Mouse (Mus musculus): ENCODE results near the gene Vpreb1. TPM values are rescaled to one million over a fixed set of nuclear protein-coding genes. Genes with fewer than 3 reads are reported as not detected.

Vpreb1 gene
- total and polyA plus RNA-seq, 2 experiments from 2014 or later = 0.52 TPM; not detected in 1

DNA sequence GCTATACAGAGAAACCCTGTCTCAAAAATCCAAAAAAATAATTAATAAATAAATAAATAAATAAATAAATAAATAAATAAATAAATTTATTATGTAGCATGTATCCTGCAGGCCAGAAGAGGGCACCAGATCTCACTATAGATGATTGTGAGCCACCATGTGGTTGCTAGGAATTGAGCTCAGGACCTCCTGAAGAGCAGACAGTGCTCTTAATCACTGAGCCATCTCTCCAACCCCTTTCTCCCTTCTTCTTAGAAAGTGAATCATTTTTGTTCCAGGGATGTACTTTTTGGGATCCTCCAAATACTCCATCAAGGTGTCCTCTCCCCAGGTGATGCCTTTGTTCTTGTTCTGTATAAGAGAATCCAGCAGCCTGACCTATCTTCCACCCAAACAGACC lies 21.4 kb downstream of the Vpreb1 start:
- Histone ChIP-seq H3K27ac (ENCODE audit: low read depth, low read length) (no peak overlapping the region), H3K27me3 (ENCODE audit: insufficient read depth, low read length) (no peaks in the 10 kb centered on the region), H3K36me3 (ENCODE audit: insufficient read depth, low read length) (no peaks in the 10 kb centered on the region), H3K4me3 (ENCODE audit: low read depth, low read length) (no peak overlapping the region), H3K9ac (replicated peaks; ENCODE audit: low read length, poor library complexity, severe bottlenecking) (no peak overlapping the region), H3K9me3 (ENCODE audit: low read length) (no peaks in the 10 kb centered on the region), H3K4me1 (ENCODE audit: insufficient read depth, low read length) (no peaks in the 10 kb centered on the region), H3K4me2 (ENCODE audit: low read depth, low read length, poor library complexity, severe bottlenecking) (no peak overlapping the region)
- TF ChIP-seq CTCF (IDR thresholded peaks at IDR 0.05) = no peak
- DNase-seq (ENCODE audit: low spot score) (no peak), ATAC-seq (ENCODE audit: low FRiP score) (no peak)

DNA sequence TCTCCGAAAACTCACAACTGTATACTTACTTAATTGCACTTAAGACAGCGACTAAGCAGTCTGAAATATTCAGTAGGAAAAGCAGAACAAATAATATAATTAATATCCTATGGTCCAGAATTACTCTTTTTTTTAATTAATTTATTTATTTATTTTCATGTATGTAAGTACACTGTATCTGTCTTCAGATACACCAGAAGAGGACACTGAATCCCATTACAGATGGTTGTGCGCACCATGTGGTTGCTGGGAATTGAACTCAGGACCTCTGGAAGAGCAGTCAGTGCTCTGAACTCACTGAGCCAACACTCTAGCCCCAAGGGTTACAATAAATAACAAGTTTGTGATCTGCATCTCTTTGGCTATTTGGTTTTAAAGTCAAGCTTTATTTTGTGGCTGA lies 41.0 kb downstream of the Vpreb1 start:
- DNase-seq (ENCODE audit: low spot score) (no peak), ATAC-seq (ENCODE audit: low FRiP score) (peak; percentile 14; the same call in 1 of the 2 replicates)
- H3K4me1 ChIP-seq (ENCODE audit: insufficient read depth, low read length) = no peaks in the 10 kb centered on the region
- no peak overlapping the region; the same call in 1 of the 2 replicates for H3K9ac ChIP-seq (replicated peaks; ENCODE audit: low read length, poor library complexity, severe bottlenecking)
- H3K9me3 ChIP-seq (ENCODE audit: low read length) = no peaks in the 10 kb centered on the region
- H3K4me3 ChIP-seq (ENCODE audit: low read depth, low read length) = peak overlapping the region; percentile 67; the same call in 1 of the 2 replicates
- WGBS = 89% methylated on average over 3 of the region's 3 CpGs
- no peaks in the 10 kb centered on the region for H3K27me3 ChIP-seq (ENCODE audit: insufficient read depth, low read length)
- H3K36me3 ChIP-seq (ENCODE audit: insufficient read depth, low read length) = no peaks in the 10 kb centered on the region
- no peak for TF ChIP-seq CTCF (IDR thresholded peaks at IDR 0.05)
- H3K27ac ChIP-seq (ENCODE audit: low read depth, low read length) = no peak overlapping the region
- peak overlapping the region; percentile 68 for H3K4me2 ChIP-seq (ENCODE audit: low read depth, low read length, poor library complexity, severe bottlenecking)

DNA sequence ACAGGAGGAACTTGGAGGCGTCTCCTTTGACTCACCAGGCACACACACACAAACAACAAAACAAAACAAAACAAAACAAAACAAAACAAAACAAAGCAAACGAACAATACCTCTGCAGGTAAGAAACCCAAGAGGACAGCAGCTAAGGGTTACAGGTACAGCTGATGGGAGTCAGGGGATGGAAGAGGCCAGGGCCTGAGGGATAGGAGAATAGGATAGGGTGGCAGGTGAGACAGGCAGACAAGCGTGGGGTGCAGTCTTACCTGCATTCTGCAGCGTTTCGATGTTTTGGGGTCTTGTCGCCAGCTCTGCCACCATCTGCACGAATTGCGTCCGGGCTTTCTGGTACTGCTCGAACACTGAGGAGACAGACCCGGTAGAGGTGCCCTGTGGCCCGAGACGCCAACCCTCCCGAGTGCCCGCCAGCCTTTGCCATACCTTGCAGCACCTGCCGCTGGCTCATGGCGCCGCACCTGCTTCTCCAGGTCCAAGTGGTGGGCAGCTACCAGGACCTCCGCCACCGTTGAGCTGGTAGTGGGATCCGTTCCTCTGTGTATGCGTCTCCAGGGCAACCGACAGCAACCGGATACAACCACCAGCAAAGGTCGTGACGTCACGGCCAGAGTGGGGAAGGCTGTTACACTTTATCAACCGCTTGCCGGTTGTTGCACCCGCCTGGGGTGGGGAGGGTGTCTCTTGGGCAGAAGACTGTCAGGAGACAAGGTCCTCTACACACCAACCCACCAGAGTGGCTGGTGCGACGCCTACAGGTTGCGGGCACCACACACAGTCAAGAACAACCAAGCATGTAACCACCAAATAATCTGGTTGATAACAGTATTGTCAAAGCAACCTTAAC lies 41.7 kb downstream of the Vpreb1 start, which contains the start of gene Spag6l:
Gene Spag6l, minus strand, starts transcription at position 700 of the 859 bp plus-strand sequence.
- Histone ChIP-seq H3K9me3 (ENCODE audit: low read length) (no peaks in the 10 kb centered on the region), H3K4me2 (ENCODE audit: low read depth, low read length, poor library complexity, severe bottlenecking) (peak within 1 kb of the TSS; percentile 68), H3K36me3 (ENCODE audit: insufficient read depth, low read length) (no peaks in the 10 kb centered on the region), H3K27me3 (ENCODE audit: insufficient read depth, low read length) (no peaks in the 10 kb centered on the region), H3K4me1 (ENCODE audit: insufficient read depth, low read length) (no peaks in the 10 kb centered on the region), H3K4me3 (ENCODE audit: low read depth, low read length) (peak within 1 kb of the TSS; percentile 67), H3K9ac (replicated peaks; ENCODE audit: low read length, poor library complexity, severe bottlenecking) (peak within 1 kb of the TSS; percentile 68), H3K27ac (ENCODE audit: low read depth, low read length) (peak within 1 kb of the TSS; percentile 57; the same call in 1 of the 2 replicates)
- ATAC-seq (ENCODE audit: low FRiP score) = peak; percentile 96
- WGBS = 5% methylated on average over 33 of the region's 33 CpGs
- TF ChIP-seq CTCF (IDR thresholded peaks at IDR 0.05) = peak; percentile 70
- DNase-seq (ENCODE audit: low spot score) = peak; percentile 81

DNA sequence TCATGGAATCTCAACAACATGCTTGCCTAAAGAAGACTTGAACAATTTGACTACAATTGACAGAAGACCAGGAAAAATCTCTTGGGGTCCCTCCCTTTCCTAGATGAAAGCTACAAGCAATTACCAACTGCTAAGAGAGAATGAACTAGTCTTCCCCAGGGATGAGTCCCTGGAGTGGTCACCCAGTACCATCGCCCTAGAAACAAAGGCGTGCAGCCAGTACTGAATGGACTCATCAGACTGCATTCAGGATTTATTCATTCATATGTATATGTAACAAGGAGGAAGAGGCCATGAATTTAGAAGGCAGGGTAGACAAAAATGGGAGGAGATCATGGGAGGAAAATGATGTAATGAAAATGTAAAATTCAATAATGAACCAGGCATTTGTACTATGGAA lies 44.4 kb downstream of the Vpreb1 start:
- no peaks in the 10 kb centered on the region for H3K4me1 ChIP-seq (ENCODE audit: insufficient read depth, low read length)
- TF ChIP-seq CTCF (IDR thresholded peaks at IDR 0.05) = no peak
- ATAC-seq (ENCODE audit: low FRiP score) = no peak
- no peaks in the 10 kb centered on the region for H3K27me3 ChIP-seq (ENCODE audit: insufficient read depth, low read length)
- 77% methylated on average over 2 of the region's 2 CpGs for WGBS
- no peaks in the 10 kb centered on the region for H3K36me3 ChIP-seq (ENCODE audit: insufficient read depth, low read length)
- H3K9ac ChIP-seq (replicated peaks; ENCODE audit: low read length, poor library complexity, severe bottlenecking) = no peak overlapping the region
- H3K27ac ChIP-seq (ENCODE audit: low read depth, low read length) = no peak overlapping the region
- H3K9me3 ChIP-seq (ENCODE audit: low read length) = no peaks in the 10 kb centered on the region
- DNase-seq (ENCODE audit: low spot score) = no peak
- no peak overlapping the region for H3K4me3 ChIP-seq (ENCODE audit: low read depth, low read length)
- no peak overlapping the region for H3K4me2 ChIP-seq (ENCODE audit: low read depth, low read length, poor library complexity, severe bottlenecking)

DNA sequence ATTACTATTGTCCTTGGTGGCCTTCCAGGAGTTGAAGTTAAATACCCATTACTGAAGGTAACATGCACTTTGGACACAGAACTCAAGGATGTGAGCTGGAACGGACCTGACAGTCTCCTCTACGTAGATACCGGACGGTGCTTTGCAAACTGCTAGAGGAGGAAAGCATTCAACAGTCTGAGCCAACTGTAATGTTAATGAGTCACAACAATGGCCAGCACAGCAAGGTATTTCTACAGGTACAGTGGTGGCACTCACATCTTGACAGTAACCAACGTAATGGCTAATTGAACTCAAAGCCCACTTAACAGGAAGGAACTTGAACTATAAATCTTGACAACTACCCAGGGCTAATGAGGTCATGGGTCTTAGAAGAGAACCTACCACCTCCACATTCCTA lies 45.2 kb downstream of the Vpreb1 start:
- Histone ChIP-seq H3K4me3 (ENCODE audit: low read depth, low read length) (no peak overlapping the region), H3K27me3 (ENCODE audit: insufficient read depth, low read length) (no peaks in the 10 kb centered on the region), H3K4me2 (ENCODE audit: low read depth, low read length, poor library complexity, severe bottlenecking) (no peak overlapping the region), H3K27ac (ENCODE audit: low read depth, low read length) (no peak overlapping the region), H3K9ac (replicated peaks; ENCODE audit: low read length, poor library complexity, severe bottlenecking) (no peak overlapping the region), H3K4me1 (ENCODE audit: insufficient read depth, low read length) (no peaks in the 10 kb centered on the region), H3K9me3 (ENCODE audit: low read length) (no peaks in the 10 kb centered on the region), H3K36me3 (ENCODE audit: insufficient read depth, low read length) (no peaks in the 10 kb centered on the region)
- ATAC-seq (ENCODE audit: low FRiP score) = no peak
- no peak for TF ChIP-seq CTCF (IDR thresholded peaks at IDR 0.05)
- WGBS = 43% methylated on average over 5 of the region's 5 CpGs
- DNase-seq (ENCODE audit: low spot score) = no peak

Other genes with a start within 250 kb of the Vpreb1 start
- gene Olfr19, start 194.4 kb downstream of the Vpreb1 start, total RNA-seq (2014; rRNA removed) = not detected in 2 replicates
- 0.10 TPM in 1 of 2 replicates, not detected in the other for gene Olfr19, start 194.4 kb downstream of the Vpreb1 start, polyA plus RNA-seq (2015; fragmentation: Nextera tagmentation; extraction: Ambion mirVana)
- gene Spag6l, start 41.4 kb downstream of the Vpreb1 start, total RNA-seq (2014; rRNA removed) = 30.6 and 34.9 TPM in 2 replicates
- gene Spag6l, start 41.4 kb downstream of the Vpreb1 start, polyA plus RNA-seq (2015; fragmentation: Nextera tagmentation; extraction: Ambion mirVana) = 22.2 and 23.7 TPM in 2 replicates
- not detected in 2 replicates for gene Igll1, start 6.9 kb downstream of the Vpreb1 start, total RNA-seq (2014; rRNA removed)
- not detected in 2 replicates for gene Igll1, start 6.9 kb downstream of the Vpreb1 start, polyA plus RNA-seq (2015; fragmentation: Nextera tagmentation; extraction: Ambion mirVana)
- gene Top3b, start 107 bp downstream of the Vpreb1 start, total RNA-seq (2014; rRNA removed) = 60.1 and 81.0 TPM in 2 replicates
- gene Top3b, start 107 bp downstream of the Vpreb1 start, polyA plus RNA-seq (2015; fragmentation: Nextera tagmentation; extraction: Ambion mirVana) = 60.9 and 62.7 TPM in 2 replicates
- 30.0 and 33.0 TPM in 2 replicates for gene Ppm1f, start 25.6 kb upstream of the Vpreb1 start, total RNA-seq (2014; rRNA removed)
- gene Ppm1f, start 25.6 kb upstream of the Vpreb1 start, polyA plus RNA-seq (2015; fragmentation: Nextera tagmentation; extraction: Ambion mirVana) = 12.4 and 13.7 TPM in 2 replicates
- gene Mapk1, start 112.5 kb upstream of the Vpreb1 start, total RNA-seq (2014; rRNA removed) = 210 and 229 TPM in 2 replicates
- 165 and 179 TPM in 2 replicates for gene Mapk1, start 112.5 kb upstream of the Vpreb1 start, polyA plus RNA-seq (2015; fragmentation: Nextera tagmentation; extraction: Ambion mirVana)
- 63.5 and 71.0 TPM in 2 replicates for gene Ypel1, start 198.9 kb upstream of the Vpreb1 start, total RNA-seq (2014; rRNA removed)
- gene Ypel1, start 198.9 kb upstream of the Vpreb1 start, polyA plus RNA-seq (2015; fragmentation: Nextera tagmentation; extraction: Ambion mirVana) = 91.9 and 100 TPM in 2 replicates
- gene Ppil2, start 240.4 kb upstream of the Vpreb1 start, total RNA-seq (2014; rRNA removed) = 87.0 and 88.2 TPM in 2 replicates
- gene Ppil2, start 240.4 kb upstream of the Vpreb1 start, polyA plus RNA-seq (2015; fragmentation: Nextera tagmentation; extraction: Ambion mirVana) = 100 and 108 TPM in 2 replicates